Comparison of ENCODE assay signal across 17 mouse cellular contexts in genomic region chr9:101095425-101095824, GRCm38 (mm10). TPM values are rescaled to one million over a fixed set of nuclear protein-coding genes. Genes with fewer than 3 reads are reported as not detected.
DNase-seq lines count a peak whose midpoint lies in the region; ATAC-seq lines count a peak whose summit lies in the region.
"Had no signal": no experiment of that assay in that cellular context is flagged by ENCODE, and none has a peak within 500 bp of the region (broad histone marks: within the 10 kb centered on the region; RNA-seq: fewer than 3 reads in every experiment).

No protein-coding gene starts in this region.

- ATAC-seq in megakaryocyte progenitor cell, adult 5-6 weeks (replicated peaks; ENCODE audit: poor library complexity) = 0 out of 2 replicates have a peak, but pooled peaks have one; percentile 22
- ATAC-seq in megakaryocyte-erythroid progenitor cell, adult 5-6 weeks (replicated peaks; ENCODE audit: low FRiP score, low TSS enrichment, poor library complexity, severe bottlenecking) = peak; percentile 57; the same call in 1 of the 2 replicates
- ATAC-seq: forebrain, embryonic 14.5 days; forebrain, embryonic 16.5 days had no signal

- peak; percentile 70 for DNase-seq in heart, adult 11 months
- DNase-seq in heart, adult 9 months (ENCODE audit: low spot score in 2 of 2) = no peak
- no peak for DNase-seq in layer of hippocampus, postnatal 10 days (ENCODE audit: low spot score in 2 of 2)
- DNase-seq: adrenal gland, adult 2 months; adrenal gland, postnatal 10 days; adrenal gland, postnatal 25 days; cerebellum, adult 11 months; cerebellum, adult 18-20 months; cerebellum, adult 8-10 months; cerebellum, adult 9-11 months; cerebellum, postnatal 14 days; cerebellum, postnatal 36 days; embryo, embryonic 11 days had no signal

RNA-seq across cellular contexts. Expression of gene Msl2, which starts 21.5 kb away (rescaled TPM):
- total RNA-seq in megakaryocyte progenitor cell, adult 5-6 weeks (2015) = 94.2 and 94.6 TPM in 2 replicates
- 37.1 and 45.2 TPM in 2 replicates for total RNA-seq in megakaryocyte progenitor cell, adult 5-6 weeks (2017)
- 50.4 and 86.2 TPM in 2 replicates for total RNA-seq in megakaryocyte-erythroid progenitor cell, adult 5-6 weeks (2014; fragmentation: Nextera tagmentation)
- 50.3 and 52.2 TPM in 2 replicates for total RNA-seq in megakaryocyte-erythroid progenitor cell, adult 5-6 weeks (2017)
- total RNA-seq in layer of hippocampus, postnatal 10 days (2021) = 10 to 100 TPM; 56.7 to 58.4 TPM
